ENCODE assay signal across 9 mouse cellular contexts in the genomic region with DNA sequence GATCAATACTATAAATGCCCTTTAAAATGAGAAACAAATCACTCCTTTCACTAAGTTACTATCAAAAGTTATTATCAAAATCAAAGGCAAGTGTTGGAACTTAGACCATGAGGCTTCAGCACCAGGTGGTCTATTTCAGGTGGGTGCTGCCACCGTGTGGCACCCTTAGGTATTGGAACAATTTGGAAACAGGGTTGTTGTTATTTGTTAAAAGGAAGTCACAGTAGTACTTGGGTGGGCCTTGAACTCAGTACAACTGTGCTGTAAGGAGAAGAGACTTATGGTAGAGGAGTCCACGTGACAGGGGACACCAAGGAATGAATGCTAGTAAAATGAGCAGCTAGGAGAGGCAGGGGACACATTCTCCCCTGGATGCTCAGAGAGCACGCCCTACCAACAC.
A peak's percentile ranks its signal among the peaks of the same experiment; 100 is the strongest.
DNase-seq lines count a peak whose midpoint lies in the region; ATAC-seq and TF ChIP-seq lines count a peak whose summit lies in the region.
"Had no signal": no experiment of that assay in that cellular context is flagged by ENCODE, and none has a peak within 500 bp of the region (broad histone marks: within the 10 kb centered on the region; RNA-seq: fewer than 3 reads in every experiment).

No protein-coding gene starts in this region.

- no peaks in the 10 kb centered on the region for H3K4me1 ChIP-seq in ES-E14 (ENCODE audit: control insufficient read depth in 2 of 2, insufficient read depth in 2 of 2, low read length in 2 of 2, poor library complexity in 1 of 2)
- H3K4me1 ChIP-seq in forebrain, postnatal 0 days (ENCODE audit: insufficient read depth): no peaks in the 10 kb centered on the region
- no peaks in the 10 kb centered on the region for H3K4me1 ChIP-seq in midbrain, embryonic 11.5 days (ENCODE audit: control insufficient read depth, insufficient read depth, low read length)
- H3K4me1 ChIP-seq: megakaryocyte, embryonic 14.5 days had no signal

- H3K4me2 ChIP-seq in forebrain, postnatal 0 days (ENCODE audit: low read depth): no peak overlapping the region
- no peak overlapping the region for H3K4me2 ChIP-seq in midbrain, embryonic 11.5 days

- H3K9ac ChIP-seq in ES-E14 (ENCODE audit: insufficient read depth, low read depth, low read length, poor library complexity, severe bottlenecking): no peak overlapping the region
- H3K9ac ChIP-seq in forebrain, postnatal 0 days: no peak overlapping the region
- no peak overlapping the region for H3K9ac ChIP-seq in midbrain, embryonic 11.5 days (ENCODE audit: low read length)

- TF ChIP-seq CTCF in forebrain, postnatal 0 days (IDR thresholded peaks at IDR 0.05; ENCODE audit: low read depth): peak; percentile 85

- 39% methylated on average over 3 of the region's 3 CpGs for WGBS in forebrain, postnatal 0 days
- 42% methylated on average over 3 of the region's 3 CpGs for WGBS in midbrain, embryonic 11.5 days

- ATAC-seq in forebrain, postnatal 0 days: peak; percentile 46; the same call in 1 of the 2 replicates
- ATAC-seq in midbrain, embryonic 11.5 days (ENCODE audit: low FRiP score): peak; percentile 54; the same call in 1 of the 2 replicates

- no peaks in the 10 kb centered on the region for H3K9me3 ChIP-seq in ES-E14 (ENCODE audit: control insufficient read depth, insufficient read depth, low read depth, low read length)
- H3K9me3 ChIP-seq in forebrain, postnatal 0 days (ENCODE audit: low read length): no peaks in the 10 kb centered on the region
- no peaks in the 10 kb centered on the region for H3K9me3 ChIP-seq in midbrain, embryonic 11.5 days (ENCODE audit: control insufficient read depth, low read length)
- H3K9me3 ChIP-seq: megakaryocyte, embryonic 14.5 days had no signal

- DNase-seq in left cerebral cortex, adult 18-20 months (ENCODE audit: low spot score in 2 of 2): peak; percentile 55 to 61
- DNase-seq in left cerebral cortex, adult 11 months (ENCODE audit: low spot score): no peak
- DNase-seq in ES-E14 (ENCODE audit: low read depth, low spot score): peak; percentile 62
- peak; percentile 64 for DNase-seq in adrenal gland, postnatal 25 days
- peak; percentile 71 for DNase-seq in forebrain, postnatal 0 days
- DNase-seq in kidney, postnatal 14 days: peak; percentile 66
- peak; percentile 93 for DNase-seq in midbrain, embryonic 11.5 days (ENCODE audit: low spot score, missing footprints)
- peak; percentile 71 for DNase-seq in thymus, postnatal 25 days

- peaks cover 13% of the 10 kb centered on the region; the same call in 1 of the 2 replicates for H3K36me3 ChIP-seq in ES-E14 (ENCODE audit: control insufficient read depth, insufficient read depth, low read length, poor library complexity, severe bottlenecking)
- peaks cover 69% of the 10 kb centered on the region for H3K36me3 ChIP-seq in forebrain, postnatal 0 days (ENCODE audit: insufficient read depth)
- no peaks in the 10 kb centered on the region for H3K36me3 ChIP-seq in midbrain, embryonic 11.5 days (ENCODE audit: control insufficient read depth, insufficient read depth, low read length)

- no peak overlapping the region for H3K4me3 ChIP-seq in ES-E14 (ENCODE audit: insufficient read depth in 1 of 2, low read depth in 1 of 2, low read length in 2 of 2, poor library complexity in 1 of 2, severe bottlenecking in 1 of 2)
- H3K4me3 ChIP-seq in forebrain, postnatal 0 days (ENCODE audit: low read depth, low read length): no peak overlapping the region
- H3K4me3 ChIP-seq in midbrain, embryonic 11.5 days (ENCODE audit: low read depth, low read length): no peak overlapping the region
- H3K4me3 ChIP-seq: megakaryocyte, embryonic 14.5 days had no signal

- no peak overlapping the region for H3K27ac ChIP-seq in ES-E14 (ENCODE audit: insufficient read depth, low read depth, low read length, poor library complexity, severe bottlenecking)
- no peak overlapping the region for H3K27ac ChIP-seq in forebrain, postnatal 0 days (ENCODE audit: low read depth, low read length)
- H3K27ac ChIP-seq in midbrain, embryonic 11.5 days (ENCODE audit: low read depth, low read length): no peak overlapping the region

- in situ Hi-C loops in ES-E14 (cut with MboI; ENCODE audit: low sequenced_read_pairs in 2 of 2, unreplicated experiment in 2 of 2): loop anchor here in 1 of 2 experiments (10.0 to 25.0 kb wide), 2 partner anchors 104 to 317 kb away; no protein-coding TSS in a partner anchor

- H3K27me3 ChIP-seq in forebrain, postnatal 0 days (ENCODE audit: insufficient read depth, low read length): no peaks in the 10 kb centered on the region
- no peaks in the 10 kb centered on the region for H3K27me3 ChIP-seq in midbrain, embryonic 11.5 days (ENCODE audit: control insufficient read depth, insufficient read depth, low read length)

TF ChIP-seq in ES-E14, 5 proteins besides CTCF, POLR2A, EP300 and RAD21:
- TF ChIP-seq ZNF384 (IDR thresholded peaks at IDR 0.05; ENCODE audit: low read depth, low read length) (no peak), MAFK (IDR thresholded peaks at IDR 0.05; ENCODE audit: insufficient read depth, low read depth, low read length) (no peak), HCFC1 (IDR thresholded peaks at IDR 0.05; ENCODE audit: borderline replicate concordance, insufficient read depth, low read length) (no peak), ZC3H11A (IDR thresholded peaks at IDR 0.05; ENCODE audit: borderline replicate concordance, low read depth, low read length) (peak; percentile 85), CHD2 (IDR thresholded peaks at IDR 0.05; ENCODE audit: low read depth, low read length) (no peak)
